Mouse (Mus musculus): ENCODE results near the gene Actn1.

GRCm38 (mm10) chr12:80153687-80154326 lies 106.4 kb downstream of the Actn1 start:
- TF ChIP-seq POLR2A (IDR thresholded peaks at IDR 0.05; ENCODE audit: insufficient read depth, low read length) (no peak), CTCF (IDR thresholded peaks at IDR 0.05; ENCODE audit: low read depth, low read length) (peak; percentile 37)
